Mouse (Mus musculus) heart, adult 18-20 months (tissue): ENCODE results near the gene Tmem98. TPM values are rescaled to one million over a fixed set of nuclear protein-coding genes. Genes with fewer than 3 reads are reported as not detected.

Experiments used
- DNase-seq, 2 experiments: peaks; one replicate each; pipeline ENCODE4 v3.0.0; 2021 to 2022; ENCODE audit warnings: mixed read lengths in 1 of 2
- total RNA-seq, 2 experiments: library from RNA; stranded (reverse); gene quantifications; 2 replicates each; pipeline ENCODE4 v1.2.3; 2021

Gene Tmem98
- total RNA-seq, 2 experiments from 2014 or later = 12.0 to 14.0 TPM

DNA sequence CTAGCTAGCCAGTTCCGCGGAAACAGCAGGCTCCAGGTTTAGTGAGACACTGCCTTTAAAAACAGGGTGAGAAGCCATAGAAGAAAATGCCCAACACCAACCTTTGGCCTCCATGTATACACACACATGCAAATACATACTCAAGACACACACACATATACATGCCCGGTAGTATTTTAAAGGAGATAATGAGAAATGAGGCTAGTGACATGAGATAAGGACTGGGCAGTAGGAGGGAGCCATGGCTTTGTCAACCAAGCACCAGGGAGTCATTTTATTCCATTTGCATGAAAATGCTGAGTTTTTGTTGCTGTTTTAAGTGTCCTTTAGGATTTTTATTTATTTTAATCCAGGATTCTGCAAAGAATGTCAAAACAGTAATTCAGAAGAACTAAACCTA is 19.6 kb upstream of the Tmem98 start:
- DNase-seq = no peak

DNA sequence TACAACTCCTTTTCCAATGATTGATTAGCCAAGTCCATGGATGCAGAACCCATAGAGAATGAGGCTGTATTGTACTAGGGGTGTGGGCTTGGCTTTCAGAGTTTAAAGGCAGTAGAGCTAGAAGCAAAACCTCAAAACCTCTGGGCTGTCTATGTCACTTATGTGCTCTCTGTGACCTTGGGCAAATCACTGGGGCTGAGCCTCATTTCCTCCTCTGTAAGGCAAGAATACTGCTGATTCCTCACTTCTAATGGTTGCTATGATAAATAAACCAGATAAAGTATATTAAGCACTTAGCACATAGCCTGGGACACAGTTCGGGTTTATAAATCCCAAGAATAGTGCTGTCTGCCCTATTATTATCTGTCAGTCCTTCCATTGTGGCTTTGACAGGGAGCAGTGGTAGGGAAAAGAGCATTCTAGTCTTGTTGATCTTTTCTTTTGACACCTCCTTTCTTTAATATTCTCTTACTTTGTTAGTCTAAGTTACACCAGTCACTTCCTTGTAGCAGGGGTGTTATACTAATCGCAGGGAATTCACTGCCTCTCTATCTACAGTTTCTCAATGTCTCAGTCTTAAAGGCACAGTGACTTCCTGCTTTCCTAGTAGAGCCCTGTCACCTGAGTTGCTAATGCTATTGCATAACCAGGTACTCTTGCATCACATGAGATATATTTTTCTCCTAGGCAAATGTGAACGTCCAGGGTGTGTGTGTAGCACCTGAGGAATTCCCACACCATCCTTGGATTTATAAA is 18.1 kb upstream of the Tmem98 start:
- DNase-seq = no peak

DNA sequence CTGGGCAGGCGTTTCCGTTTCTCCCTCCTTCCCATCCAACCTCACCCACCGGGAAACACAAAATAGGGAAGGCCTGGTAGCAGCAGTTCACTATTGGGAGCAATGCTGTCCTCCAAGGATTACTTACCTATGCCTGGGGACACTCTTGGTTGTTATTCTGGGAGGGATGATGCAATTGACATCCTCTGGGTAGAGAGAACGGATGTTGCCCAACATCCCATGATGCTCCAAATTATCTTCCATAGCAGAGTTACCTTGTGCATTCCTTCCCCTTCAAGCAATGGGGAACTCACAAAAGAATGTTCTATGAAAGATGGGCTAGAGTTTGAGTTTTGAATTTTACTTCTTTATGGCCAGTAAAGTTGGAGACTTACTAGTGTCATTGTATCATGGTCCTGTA is 16.6 kb upstream of the Tmem98 start:
- no peak for DNase-seq

DNA sequence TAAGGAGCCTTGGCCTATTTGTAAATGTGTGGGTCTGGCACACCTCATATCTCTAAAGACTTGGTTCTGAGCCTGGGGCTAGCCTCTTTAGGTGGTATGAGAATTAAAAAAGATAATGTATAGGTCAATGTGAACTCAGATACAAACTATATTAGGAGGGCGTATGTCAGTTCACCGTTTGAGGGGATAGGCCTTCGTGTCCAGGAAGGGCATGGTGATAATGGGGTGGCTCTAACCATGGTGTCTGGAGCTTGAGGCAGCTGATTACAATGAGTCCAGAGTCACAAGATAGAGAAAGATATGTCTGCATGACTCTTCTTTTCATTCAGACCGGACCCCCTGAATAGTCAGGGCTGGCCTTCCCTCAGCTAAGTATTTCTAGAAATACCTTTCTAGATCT is 15.7 kb upstream of the Tmem98 start:
- DNase-seq = no peak

DNA sequence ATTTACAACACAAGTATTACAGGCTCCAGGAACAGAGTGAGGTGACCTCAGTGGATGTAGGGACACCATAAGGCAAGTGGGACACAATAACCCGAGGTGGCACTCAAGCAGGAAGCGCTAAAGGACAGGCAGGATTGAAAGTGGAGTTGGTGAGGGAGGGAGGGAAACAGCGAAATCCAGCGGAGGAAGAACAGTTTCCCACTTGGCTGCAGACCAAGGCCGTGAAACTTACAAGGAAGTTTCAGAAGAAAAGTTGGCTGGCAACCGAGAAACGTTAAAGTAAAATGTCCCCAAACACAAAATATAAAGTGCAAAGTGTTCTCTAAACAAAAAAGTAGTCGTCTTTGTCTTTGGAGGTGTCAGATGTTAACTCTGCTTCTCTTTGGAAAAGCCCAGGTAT is 14.5 kb upstream of the Tmem98 start:
- no peak for DNase-seq

DNA sequence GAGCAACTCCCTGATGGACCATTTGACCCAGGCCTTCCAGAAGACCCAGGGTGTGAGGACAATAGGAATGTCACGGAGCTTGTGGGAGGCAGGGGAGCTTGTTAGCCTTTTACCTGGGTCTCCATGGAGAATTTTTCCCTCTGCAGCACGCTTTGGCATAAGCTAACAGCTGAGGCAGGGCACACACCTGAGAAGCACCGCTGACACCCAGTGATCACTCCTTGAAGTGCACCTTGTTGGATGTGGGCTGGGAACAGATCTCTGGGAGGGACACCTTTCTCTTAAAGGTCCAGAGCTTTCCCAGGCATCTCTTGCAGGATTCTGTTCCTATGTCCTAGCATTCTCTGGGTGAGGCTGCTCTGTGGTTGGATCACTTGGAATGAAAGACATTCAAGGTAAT is 10.0 kb upstream of the Tmem98 start:
- no peak for DNase-seq

DNA sequence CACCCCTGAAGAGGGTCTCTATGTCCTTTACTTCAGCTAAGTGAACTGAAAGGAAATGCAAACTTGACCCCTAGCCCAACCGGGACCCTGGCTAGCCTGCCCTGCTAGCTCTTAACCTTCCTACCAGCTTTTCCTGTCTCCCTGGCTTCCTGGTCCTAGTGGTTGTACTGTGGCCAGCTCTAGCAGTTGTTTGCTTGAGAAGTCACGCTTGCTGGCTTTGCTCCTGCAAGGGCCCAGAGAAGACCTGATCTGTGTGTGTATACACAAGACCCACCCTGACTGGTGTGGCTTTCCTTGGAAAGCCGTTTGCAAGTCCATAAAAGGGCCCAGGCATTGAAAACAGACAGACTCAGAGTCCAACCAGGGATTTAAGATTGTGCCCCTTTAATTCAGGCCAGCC is 7.3 kb upstream of the Tmem98 start:
- DNase-seq = peak; percentile 57 to 75

DNA sequence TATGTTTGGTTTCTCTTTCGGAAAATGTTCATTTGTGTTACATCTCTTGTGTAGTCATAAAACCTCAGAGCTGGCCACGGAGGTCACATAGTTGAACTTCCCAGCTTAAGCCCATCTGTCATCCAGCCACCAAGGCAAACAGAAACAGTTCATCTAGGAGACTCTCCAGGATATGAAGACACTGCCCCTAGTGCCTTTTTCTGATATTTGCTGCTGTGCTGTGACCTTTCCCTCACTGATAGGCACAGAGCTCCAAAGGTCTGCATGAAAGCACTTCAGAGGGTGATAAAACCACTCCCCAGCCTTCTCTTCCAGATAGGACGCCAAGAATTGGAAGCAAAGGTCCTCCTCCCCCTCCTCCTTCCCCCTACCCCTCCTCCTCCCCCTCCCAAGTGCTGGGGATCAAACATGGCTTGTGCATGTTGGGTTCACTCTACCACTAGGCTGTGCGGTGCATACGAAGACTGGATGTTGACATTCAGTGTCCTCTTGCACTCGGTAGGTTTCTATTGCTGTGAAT is 1.4 kb upstream of the Tmem98 start:
- no peak for DNase-seq

DNA sequence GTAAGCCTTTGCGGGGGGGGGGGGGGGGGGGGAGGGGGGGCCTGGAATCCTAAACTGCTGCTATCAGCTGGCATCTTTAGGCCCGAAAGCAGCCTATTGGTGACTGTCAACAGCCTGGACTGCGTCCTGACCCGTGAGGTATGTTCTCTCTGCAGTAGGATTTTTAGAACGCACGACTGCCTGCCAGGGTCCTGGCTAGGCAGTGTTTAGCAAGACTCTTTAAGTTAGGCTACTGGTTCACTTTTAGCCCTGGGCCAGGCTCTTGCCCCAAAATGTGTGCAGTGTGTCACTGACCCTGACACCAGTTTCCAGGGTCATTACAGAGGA is 346 bp upstream of the Tmem98 start:
- no peak for DNase-seq

DNA sequence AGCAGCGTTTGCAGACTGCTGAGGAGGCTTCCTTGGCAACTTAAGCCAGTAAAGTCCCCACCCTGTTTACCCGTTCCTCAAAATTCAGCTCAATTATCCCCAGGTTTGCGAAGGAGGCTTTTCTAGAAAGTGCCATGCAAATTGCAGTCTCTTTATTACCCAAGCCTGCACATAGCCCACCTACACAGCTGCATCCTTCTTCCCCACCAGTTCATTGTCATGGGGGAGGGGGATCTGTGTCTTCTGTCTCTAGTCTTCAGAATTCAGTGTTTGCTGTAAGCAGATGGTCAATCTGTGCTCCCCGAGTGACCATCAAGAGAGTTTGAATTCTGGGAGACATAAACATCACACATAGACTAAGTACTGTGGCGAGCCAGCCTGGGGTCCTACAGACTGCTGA is 1.2 kb downstream of the Tmem98 start:
- no peak for DNase-seq

DNA sequence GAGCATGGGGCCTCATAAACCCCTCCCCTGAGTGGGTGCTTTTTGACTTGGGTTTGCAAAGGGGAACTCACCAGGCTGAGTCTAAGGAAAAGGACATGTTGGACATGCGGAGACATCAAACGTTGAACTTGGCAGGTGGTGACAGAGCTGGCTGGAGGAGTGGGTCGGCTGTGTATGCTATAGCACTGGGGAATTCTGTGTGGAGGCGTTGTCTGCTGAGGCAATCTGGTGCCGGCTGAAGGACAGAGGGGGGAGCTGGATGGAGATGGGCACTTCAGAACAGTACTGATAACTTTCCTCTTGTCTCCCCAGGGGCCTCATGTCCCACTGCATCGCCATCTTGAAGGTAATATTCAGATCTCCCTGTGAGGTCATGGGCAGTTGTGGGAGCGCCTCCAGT is 5.4 kb downstream of the Tmem98 start:
- DNase-seq = no peak

DNA sequence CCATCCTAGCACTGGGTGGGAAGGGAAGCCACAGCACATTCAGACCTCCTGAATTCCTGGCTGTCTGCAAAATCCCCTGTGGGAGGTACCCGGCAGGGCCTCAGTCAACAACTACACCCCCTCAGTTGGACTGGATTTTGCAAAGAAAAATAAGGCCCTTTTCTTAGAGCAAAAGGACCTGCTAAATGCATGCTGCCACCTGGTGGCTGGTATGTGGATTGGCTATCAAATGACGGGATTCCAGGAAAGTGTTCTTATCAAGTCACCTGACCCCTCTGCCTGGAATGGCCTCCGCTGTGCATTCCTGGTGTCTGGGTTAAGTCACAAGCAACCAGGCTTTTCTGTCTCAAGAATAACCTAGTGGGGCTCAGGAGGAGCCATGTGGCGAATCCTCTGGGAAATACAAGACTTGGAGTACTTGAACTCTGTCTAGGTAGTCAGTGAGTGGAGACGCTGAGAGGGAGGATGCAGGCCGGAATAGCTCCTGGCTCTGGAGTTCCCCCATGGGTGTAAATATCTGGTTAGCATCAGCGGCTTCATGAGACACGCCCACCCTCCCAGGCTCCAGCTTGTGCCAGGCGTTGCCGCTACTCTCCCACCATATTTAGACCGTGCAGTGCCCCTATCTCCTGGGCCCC is 8.2 kb downstream of the Tmem98 start:
- peak; percentile 84 to 91 for DNase-seq

DNA sequence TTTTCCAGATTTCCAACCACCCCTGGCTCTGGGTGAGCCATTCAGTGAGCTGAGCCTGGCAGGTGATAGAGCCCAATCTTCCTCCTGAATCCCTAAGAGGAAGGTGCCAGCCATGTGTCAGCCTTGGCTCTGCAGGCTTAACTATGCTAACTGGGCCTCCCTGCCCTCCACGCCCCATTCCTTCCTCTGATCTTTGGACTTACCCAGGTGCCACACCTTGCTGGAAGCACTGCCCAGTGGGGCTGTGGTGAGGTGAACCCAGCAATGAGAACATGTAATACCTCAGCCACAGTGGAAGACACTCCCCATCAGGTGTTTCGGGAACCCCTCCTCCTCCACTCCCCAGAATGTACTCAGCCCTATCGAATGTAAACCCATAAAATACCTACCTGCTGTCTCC is 10.1 kb downstream of the Tmem98 start:
- DNase-seq = no peak

DNA sequence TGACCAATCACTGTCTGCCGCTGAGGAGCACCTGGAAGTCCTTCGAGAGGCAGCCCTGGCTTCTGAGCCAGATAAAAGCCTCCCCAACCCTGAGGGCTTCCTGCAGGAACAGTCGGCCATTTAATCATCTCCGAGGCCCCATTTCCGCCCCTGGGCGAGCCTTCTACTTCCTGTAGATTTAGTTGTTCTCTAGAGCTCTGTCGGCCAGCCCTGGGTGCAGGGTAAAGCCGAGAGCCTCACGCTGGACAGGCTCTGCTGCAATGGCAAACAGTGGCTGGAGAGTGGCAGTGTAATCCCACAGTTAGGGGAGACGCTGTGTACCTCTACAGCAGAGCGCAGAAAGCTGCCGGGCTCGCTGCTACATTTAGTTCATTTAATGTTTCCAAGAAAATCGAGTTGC is 11.3 kb downstream of the Tmem98 start:
- DNase-seq = peak; percentile 56 to 66

DNA sequence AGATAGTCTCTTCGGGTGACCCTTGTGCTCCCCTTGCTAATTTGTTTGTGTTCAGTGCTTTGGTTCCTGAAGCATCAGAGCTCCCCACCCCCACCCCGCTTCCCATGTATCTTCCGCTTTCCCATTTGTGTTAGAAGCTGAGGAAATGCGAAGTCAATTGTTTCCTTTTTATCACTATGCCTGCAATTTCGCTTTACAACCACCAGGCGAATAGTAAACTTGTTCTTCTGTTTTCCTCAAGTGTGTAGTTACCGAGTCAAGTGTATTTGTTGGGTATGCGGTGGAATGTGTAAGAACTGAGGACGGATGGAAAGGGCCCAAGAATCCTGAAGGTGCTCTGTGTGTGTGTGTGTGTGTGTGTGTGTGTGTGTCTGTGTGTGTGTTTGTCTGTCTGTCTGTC is 11.8 kb downstream of the Tmem98 start:
- no peak for DNase-seq

DNA sequence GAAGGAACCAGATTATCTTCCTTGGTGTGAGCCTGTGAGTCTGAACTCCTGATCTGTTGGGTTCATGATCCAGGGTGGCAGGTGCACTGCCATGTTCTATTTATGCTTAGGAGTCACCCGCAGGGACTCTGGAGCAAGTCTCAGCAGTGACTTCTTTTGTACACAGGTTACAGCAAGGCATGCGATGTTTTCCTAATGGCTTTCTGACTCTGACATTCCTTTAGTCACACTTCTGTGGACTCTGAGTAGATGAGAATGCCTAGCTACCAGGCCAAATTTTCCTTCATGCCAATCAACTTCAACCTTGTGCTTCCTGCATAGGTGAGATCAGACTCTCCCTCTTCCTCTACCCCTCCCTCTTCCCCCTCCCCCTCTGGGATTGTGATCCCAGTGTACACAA is 25.4 kb downstream of the Tmem98 start:
- DNase-seq = no peak

DNA sequence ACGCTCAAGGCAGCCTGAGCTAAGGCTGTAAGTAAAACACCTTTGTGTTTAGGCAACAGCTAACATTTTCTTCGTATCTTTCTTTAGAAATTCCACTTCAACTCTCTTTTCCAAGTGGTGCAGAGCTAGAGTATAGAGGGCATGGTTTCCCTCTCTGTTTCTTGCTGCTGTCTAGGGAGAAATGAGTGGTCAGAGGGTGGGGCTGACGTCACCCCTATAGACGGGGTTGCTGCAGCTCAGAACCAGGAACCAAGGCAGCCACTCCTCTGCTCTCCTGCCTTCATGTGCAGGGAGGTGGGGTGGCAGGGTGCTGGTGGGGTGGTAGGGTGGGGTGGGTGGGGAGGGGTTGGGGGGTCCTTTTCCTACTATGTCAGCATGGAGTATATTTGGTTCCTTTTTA is 25.9 kb downstream of the Tmem98 start:
- no peak for DNase-seq

DNA sequence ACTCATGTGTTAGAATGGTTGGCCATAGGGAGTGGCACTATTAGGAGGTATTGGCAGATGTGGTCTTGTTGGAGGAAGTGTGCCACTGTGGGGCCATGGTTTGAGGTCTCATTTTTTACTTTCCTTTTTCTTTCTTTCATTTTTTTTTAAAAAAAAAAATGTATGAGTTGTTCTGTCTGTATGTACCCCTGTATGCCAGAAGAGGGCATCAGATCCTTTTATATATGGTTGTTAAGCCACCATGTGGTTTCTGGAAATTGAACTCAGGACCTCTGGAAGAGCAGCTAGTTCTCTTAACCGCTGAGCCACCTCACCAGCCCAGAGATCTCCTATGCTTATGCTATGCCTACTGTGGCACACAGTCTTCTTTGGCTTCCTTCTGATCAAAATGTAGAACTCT is 28.7 kb downstream of the Tmem98 start:
- no peak for DNase-seq

DNA sequence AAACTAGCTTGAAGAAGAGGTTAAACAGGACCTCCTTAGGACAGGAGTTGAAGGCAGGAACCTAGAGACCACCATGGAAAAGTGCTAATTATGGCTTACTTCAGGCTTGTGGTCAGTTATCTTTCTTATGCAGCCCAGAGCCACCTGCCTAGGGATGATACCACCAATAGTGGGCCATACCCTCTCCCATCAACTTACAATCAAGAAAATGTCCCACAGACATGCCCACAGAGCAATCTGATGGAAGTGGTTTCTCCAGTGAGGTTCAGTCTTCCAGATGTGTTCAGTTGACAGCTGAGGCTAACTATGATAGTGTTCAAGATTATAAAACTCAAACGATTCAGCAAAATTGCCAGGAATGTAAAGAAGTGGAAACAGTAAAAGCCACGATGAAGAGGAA is 33.5 kb downstream of the Tmem98 start:
- no peak for DNase-seq

DNA sequence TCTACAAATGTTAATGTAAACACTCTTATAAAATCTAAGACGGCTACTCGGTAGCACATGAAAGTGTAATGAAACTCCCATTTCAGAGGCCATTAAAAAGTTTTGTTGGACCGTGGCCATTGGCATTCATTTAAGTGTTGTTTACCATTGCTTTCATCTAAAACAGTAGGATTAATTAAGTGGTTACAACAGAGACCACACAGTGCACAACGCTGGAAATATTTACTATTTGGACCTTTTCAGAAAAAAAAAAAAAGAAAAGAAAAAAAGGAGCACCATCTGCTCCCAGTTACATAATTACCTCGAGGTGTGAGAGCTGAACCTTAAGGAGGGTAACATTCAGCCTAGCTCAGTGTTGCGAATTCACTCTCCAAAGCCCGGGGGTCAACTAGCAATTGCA is 35.5 kb downstream of the Tmem98 start:
- DNase-seq = no peak

DNA sequence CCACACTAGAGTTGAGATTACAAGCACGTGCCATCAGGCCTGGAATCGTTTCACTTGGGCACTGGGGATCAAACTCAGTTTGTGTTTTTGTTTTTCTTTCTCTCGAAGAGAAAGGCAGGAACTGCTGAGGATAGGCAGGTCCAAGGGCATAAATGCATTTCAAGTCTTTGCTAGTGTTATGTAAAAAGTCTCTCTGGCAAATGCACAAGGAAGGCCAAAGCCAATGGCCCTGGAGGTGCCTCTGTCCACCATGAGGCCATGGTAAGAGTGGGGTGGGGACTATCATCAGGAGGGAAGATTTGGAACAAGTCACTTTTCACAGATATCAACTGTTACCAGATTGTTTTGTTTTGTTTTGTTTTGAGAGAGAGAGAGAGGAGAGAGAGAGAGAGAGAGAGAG is 36.1 kb downstream of the Tmem98 start:
- no peak for DNase-seq

DNA sequence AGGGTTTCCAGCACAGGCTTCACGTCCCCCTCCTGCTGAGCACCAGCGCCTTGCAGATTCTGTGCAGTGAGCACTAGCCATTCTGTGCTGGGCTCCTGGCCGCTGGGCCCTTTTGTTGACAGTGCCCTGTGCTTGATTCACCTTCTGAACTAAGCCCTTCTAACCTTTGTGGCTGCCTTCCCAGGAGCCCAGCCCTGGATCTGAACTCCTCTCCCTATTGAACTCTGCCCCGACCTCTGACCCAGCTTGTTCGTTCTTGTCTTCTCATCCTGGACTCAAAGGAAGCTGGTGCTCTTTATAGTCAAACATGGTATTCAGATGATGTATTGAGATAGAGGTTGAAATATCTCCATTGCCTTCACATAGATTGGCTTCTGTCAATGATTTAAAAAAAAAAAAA is 38.2 kb downstream of the Tmem98 start:
- no peak for DNase-seq

DNA sequence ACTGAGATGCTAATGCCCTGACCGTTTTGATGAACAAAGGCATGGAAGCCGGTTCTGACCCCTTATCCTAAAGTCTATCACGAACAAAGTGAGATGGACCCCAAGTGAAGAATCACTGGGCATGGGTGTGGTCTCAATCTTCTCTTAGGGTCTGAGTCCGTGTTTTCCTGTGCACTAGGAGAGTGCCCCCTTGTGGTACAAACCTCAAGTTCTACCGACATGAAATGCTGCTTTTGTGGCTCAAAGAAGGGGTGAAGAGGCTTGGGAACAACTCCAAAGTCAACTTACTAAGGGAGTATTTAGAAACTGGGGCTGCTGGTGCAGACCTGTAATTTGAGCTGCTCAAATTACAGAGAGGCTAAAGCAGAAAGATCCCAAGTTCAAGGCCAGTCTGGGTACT is 41.9 kb downstream of the Tmem98 start:
- DNase-seq = peak; percentile 17 to 38

DNA sequence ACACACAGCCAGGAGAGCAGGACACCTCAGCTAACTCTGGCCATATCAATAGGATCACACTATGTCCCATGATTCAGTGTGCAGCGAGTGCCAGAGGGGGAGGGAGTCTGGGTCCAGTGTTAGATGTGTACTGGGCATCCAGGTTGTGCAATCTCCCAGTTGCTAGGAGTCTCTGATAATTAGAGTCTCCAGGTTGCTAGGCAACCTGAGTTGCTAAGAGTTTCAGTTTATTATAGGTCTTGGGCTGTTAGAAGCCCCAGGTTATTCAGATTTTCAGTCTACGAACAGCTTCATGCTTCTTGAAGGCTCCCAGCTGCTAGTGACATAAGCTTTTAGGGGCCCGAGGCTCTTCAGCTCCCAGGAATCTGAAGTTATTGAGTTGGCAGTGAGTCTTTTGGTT is 43.0 kb downstream of the Tmem98 start:
- DNase-seq = peak in 1 of 2 experiments; percentile 7
